Mouse (Mus musculus) retina, postnatal 7 days (tissue): ENCODE results near the gene Rapgef4.

Experiments used
- DNase-seq: peaks from one replicate; pipeline ENCODE4 v3.0.0-alpha.2; 2012; ENCODE audit warnings: low read depth, low spot score

Rapgef4 gene

GRCm38 (mm10) chr2:72269651-72270341 lies 288.8 kb downstream of the Rapgef4 start:
- DNase-seq: no peak

GRCm38 (mm10) chr2:72278247-72278873 lies 297.3 kb downstream of the Rapgef4 start:
- no peak for DNase-seq

DNA sequence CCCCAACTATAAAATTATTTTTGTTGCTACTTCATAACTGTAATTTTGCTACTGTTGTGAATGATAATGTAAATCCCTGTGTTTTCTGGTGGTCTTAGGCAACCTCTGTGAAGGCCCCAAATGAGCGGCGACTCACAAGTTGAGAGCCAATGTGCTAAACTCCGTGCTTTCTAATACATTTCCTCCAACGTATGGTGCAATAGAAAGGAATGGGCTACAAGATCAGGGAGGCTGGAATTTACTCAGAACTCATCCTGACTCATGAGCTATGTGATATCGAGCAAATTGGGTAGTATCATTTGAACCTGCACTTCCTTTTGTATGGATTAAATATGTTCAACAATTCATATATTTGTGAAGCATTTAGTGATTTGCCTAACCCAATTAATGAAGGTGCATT lies 299.5 kb downstream of the Rapgef4 start:
- no peak for DNase-seq

DNA sequence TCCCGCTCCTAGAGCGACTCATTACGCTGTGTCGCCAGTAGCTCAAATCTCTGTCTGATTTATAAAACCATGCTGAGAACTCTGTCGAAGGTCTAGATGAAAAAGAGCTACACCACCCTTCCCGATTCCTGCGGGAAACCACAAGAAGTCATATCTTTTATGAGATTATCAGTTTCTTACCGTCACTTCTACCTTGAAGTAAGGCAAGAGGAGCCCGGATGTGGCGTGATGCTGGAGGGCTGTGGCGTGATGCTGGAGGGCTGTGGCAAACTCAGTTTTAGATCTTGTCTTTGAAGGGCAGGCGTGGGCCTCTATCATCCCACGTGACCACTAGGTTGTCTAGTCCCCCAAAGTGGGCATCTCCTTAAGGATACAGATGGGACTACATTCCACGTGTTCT lies 300.9 kb downstream of the Rapgef4 start:
- no peak for DNase-seq

- DNase-seq: no peak
Measured at GRCm38 (mm10) chr2:72282733-72283132, 301.7 kb downstream of the Rapgef4 start.

GRCm38 (mm10) chr2:72284689-72285088 lies 303.6 kb downstream of the Rapgef4 start:
- DNase-seq: no peak

GRCm38 (mm10) chr2:72285256-72285887 lies 304.3 kb downstream of the Rapgef4 start, which contains the start of gene Map3k20:
TSS of gene Map3k20 (plus strand) at chr2:72285637.
- DNase-seq: peak; percentile 33

DNA sequence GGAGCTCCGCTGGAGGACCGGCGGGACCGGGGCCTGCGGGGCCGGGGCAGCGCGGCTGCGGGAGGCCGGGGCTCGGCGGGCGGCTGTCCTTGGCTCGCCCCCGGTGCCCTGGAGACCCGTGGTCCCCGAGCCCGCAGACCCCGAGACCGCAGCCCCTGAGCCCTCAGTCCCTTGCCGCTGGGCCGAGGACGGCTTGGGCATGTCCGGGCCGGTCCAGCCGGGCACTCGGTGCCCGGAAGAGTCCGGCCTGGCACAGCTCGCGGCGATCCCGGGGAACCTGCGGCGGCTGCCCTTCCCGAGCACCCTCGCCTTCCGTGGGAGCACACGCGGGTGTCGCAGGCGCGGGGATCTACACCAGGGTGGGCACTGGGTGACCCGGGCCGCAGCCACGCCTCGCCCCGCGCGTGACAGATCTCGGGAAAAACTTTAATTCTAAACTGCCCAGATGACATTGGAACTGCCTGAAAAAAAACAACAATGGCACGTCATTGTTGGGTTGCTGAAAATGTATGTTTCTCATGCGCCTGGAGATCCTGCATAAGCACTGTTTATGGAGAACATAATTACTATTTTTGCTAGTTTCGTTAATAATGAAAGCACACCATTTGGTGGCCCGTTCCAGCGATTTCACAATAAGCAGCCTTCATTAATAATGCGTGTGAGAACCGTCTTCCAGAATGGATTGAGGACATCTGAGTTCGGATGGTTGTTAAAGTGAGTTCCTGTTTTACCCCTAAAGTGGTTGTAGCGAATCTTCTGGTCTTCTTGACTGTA lies 305.0 kb downstream of the Rapgef4 start:
- DNase-seq: peak; percentile 5

DNA sequence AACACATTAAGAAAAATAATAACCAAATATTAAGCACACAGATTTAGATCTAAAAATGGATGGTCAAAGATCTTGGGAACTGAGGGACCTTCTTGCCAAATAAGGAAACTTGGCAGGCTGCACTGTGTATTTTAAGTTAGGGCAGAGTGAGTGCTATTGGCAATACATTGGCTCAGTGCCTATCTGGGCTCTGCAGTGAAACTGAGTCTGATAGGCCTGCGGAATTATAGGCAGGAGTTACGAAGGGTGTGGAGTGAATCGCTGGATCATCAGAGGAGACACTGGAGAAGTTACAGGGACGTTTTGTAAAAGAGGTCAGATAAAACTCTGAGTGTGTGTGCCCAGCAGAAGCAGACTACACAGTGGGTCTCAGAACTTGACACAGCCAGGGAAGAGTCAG lies 306.1 kb downstream of the Rapgef4 start:
- no peak for DNase-seq

GRCm38 (mm10) chr2:72288932-72289534 lies 308.0 kb downstream of the Rapgef4 start:
- DNase-seq: no peak

GRCm38 (mm10) chr2:72291103-72291502 lies 310.1 kb downstream of the Rapgef4 start:
- DNase-seq: no peak

DNA sequence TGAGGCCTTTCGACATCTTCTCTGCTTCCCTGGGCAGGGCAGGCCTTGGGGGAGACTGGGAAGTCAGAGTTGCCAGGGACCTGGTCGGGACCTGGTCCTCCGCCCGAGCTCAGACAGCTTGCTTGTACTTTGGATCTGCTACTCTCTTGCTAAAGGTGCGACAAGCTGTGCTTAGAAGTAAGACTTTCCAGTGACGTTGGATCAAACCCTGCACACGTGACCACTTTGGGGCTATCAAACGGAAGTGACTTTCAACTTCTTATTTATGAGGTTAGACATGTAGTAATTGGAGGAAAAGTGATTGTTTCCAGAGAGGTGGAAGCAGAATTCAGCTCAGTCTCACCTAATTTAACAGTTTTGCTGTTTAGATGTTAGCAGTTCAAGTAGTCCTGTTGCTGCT lies 311.5 kb downstream of the Rapgef4 start:
- DNase-seq: no peak

GRCm38 (mm10) chr2:72294994-72295393 lies 314.0 kb downstream of the Rapgef4 start:
- DNase-seq: no peak

DNA sequence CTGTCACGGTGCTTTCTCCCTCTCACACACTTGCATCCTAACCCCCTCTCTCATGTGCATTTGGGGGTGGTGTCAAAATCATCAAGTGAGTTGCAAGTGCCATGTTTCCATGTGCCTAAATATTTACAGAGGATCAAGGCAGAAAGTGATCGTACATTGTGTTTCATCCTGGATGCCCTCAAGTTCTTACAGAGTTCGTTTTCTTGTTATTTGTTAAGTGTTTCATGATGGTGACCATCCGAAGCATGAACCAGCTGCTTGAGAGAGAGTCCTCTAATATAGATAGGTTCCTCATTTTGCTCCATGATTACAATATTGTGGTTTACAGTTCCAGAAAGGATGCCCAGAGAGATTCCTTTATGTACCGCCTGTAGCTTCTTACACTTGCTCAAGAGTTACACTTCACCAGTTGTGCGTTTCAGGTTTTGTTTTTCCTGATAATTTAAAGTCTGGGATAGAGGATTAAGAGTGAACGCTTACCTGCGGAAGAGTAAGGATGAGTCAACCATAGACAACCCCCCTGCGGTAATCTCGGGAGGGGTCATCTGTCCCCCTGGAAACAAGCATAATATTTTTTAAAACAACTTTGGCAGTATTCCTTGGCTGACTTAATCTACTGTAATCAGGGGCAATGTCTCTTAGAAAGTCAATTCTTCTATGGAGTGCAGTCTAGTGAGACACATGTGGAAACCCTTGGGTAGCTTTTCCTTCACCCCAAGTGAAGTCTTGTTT lies 316.1 kb downstream of the Rapgef4 start:
- DNase-seq: no peak

DNA sequence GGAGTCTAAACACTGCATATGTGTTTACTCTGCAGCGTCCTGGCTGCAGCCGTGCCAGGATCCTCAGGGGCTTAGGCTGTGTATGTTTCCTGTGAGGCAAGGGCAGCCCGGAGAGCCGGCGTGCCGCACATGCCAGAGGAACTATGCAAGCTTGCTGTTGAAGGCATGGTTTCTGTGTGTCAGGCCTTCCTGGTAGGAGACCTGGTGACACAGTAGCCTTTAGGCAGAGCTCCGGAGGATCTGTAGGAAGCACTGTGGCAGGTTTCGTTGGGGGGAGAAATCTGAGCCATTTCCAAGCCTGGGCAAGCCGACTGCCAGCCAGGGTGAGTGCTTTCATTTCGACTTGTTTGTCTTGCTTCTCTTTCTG lies 316.7 kb downstream of the Rapgef4 start:
- no peak for DNase-seq

DNA sequence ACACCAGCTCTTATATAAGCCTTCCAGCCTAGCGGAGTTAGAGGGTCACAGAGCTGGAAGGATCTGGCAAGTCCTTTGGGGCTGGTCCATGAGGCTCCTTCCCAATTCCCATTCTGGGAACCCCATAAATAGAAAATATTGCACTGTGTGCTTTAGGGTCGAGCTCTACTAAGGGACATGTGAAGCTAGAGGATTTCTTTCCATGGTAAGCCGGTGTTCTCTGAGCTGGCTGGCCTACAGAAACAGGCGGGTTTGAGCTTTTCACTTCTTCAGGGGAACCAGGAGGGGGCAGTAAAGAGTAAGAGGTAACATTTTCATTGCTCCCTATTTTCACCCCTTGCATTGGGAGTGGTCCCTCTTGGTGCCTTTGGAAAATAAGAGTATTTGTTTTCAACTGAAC lies 317.4 kb downstream of the Rapgef4 start:
- peak; percentile 13 for DNase-seq

DNA sequence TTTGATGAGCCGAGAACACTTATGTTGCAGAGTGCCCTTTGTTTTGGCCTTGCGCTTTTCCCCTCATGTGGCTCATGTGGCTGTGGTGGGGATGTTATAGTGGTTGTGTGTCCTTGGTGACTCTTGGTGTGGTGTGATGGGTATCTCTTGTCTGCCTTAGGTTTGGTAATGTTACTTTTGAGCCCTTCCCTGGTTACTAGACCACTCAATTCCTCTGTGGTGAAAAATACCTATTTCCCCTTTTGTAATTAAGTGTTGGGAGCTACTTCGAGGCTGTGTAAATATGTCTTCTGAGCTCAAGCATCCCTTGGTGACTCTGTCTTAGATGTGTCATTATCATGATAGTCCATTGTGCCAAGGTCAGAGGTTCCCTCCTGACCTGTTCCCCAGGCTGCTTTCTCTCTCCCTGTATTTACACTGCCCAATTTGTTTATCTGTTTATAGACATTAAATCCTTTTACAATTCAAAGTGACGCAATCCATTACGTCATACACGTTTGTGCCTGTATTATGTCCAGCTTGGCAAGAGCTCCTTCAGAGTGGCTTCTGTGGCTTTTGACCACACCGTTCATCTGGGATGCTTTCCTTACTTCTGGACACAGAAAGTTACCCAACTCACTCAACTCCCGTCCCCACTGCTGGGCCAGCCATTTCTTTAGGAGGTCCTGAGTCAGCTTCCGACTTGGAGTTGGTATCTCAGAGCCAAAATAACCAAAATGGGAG lies 320.3 kb downstream of the Rapgef4 start:
- DNase-seq: no peak

- no peak for DNase-seq
Measured at GRCm38 (mm10) chr2:72305738-72306137, 324.7 kb downstream of the Rapgef4 start.
